Mouse (Mus musculus): Measurements from ENCODE around the gene Prok1. TPM values are rescaled to one million over a fixed set of nuclear protein-coding genes. Genes with fewer than 3 reads are reported as not detected.

Gene Prok1
- polyA plus RNA-seq, 1 experiment = not detected

DNA sequence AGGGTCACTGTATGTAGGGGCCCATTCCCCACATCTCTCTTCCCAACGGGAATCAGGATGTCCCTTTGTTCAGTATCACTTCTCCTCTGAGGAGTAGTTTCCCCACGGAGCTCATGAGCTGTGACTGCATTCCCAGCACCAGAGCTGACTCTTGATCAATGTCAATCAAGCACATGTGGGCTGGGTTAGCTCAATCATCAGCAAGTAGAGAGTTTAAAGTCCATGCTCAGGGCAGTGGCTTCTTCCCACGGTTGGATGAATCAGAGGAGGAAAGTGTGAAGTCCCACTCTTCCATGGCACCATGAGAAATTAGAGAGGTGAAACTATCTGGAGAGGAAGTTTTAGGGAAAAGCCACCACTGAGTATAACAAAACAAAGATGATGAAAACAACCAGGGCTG lies 9.5 kb upstream of the Prok1 start:
- Histone ChIP-seq H3K9me3 (ENCODE audit: control insufficient read depth, low read length) (no peaks in the 10 kb centered on the region), H3K4me3 (replicated peaks) (no peak overlapping the region), H3K27me3 (ENCODE audit: control insufficient read depth) (peaks cover 2% of the 10 kb centered on the region; the same call in 1 of the 2 replicates), H3K36me3 (ENCODE audit: control insufficient read depth) (no peaks in the 10 kb centered on the region), H3K4me1 (ENCODE audit: control insufficient read depth) (no peaks in the 10 kb centered on the region)
- TF ChIP-seq GATA1 (IDR thresholded peaks at IDR 0.05; ENCODE audit: low read length) = no peak
- no peak for TF ChIP-seq TAL1 (IDR thresholded peaks at IDR 0.05; ENCODE audit: low read length)

DNA sequence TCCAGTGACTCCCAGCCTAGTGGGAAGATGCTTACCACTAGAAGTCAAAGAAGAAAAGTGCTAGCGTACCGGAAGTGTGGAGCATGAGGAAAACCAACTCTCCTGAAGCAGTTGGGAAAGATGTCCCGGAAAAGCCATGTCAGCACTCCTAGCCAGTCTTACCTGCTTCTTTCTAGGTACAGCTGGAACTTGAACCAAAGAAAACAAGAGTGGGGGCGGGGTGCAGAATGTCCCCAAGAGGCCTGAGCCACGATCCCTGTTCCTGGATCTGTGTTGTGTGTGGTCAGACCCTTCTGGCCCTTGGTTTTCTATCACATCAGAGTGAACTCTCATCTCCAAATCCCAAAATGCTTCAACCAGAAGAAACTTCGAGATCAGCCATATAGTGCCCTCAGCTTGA lies 7.4 kb upstream of the Prok1 start:
- Histone ChIP-seq H3K4me1 (ENCODE audit: control insufficient read depth) (no peaks in the 10 kb centered on the region), H3K9me3 (ENCODE audit: control insufficient read depth, low read length) (no peaks in the 10 kb centered on the region), H3K4me3 (replicated peaks) (no peak overlapping the region), H3K27me3 (ENCODE audit: control insufficient read depth) (no peaks in the 10 kb centered on the region; the same call in 1 of the 2 replicates), H3K36me3 (ENCODE audit: control insufficient read depth) (no peaks in the 10 kb centered on the region)
- TF ChIP-seq TAL1 (IDR thresholded peaks at IDR 0.05; ENCODE audit: low read length) (no peak), GATA1 (IDR thresholded peaks at IDR 0.05; ENCODE audit: low read length) (no peak)

- no peaks in the 10 kb centered on the region for H3K27me3 ChIP-seq (ENCODE audit: control insufficient read depth)
- H3K36me3 ChIP-seq (ENCODE audit: control insufficient read depth) = no peaks in the 10 kb centered on the region
- H3K9me3 ChIP-seq (ENCODE audit: control insufficient read depth, low read length) = no peaks in the 10 kb centered on the region
- TF ChIP-seq TAL1 (IDR thresholded peaks at IDR 0.05; ENCODE audit: low read length) = no peak
- TF ChIP-seq GATA1 (IDR thresholded peaks at IDR 0.05; ENCODE audit: low read length) = no peak
- no peaks in the 10 kb centered on the region for H3K4me1 ChIP-seq (ENCODE audit: control insufficient read depth)
- no peak overlapping the region for H3K4me3 ChIP-seq (replicated peaks)
Measured at GRCm38 (mm10) chr3:107241389-107242094, 2.0 kb upstream of the Prok1 start.

DNA sequence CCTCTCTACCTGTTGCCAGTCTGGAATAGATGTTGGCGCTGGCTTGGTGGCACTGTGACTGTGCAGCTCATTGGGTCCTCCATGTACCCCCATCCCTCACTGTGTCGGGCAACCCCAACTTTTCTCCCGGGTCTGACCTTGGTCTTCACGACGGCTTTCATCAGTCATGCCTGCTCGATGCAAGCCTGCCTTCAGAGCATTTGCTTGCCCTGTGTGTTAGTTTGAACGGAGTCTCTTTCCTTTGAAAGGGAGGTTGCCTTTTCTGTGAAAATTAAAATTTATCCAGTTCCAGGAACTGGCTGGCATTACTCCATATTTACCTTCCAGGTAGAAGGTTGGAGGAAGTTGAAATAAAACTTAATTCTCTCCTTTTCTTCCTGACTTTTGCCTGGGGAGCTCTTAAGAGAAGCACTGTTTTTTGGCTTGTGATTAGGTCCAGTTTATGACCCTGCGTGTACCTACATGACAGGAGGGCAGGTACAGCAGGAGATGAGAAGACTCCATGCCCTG lies 981 bp downstream of the Prok1 start:
- H3K9me3 ChIP-seq (ENCODE audit: control insufficient read depth, low read length) = no peaks in the 10 kb centered on the region
- TF ChIP-seq TAL1 (IDR thresholded peaks at IDR 0.05; ENCODE audit: low read length) (no peak), GATA1 (IDR thresholded peaks at IDR 0.05; ENCODE audit: low read length) (no peak)

DNA sequence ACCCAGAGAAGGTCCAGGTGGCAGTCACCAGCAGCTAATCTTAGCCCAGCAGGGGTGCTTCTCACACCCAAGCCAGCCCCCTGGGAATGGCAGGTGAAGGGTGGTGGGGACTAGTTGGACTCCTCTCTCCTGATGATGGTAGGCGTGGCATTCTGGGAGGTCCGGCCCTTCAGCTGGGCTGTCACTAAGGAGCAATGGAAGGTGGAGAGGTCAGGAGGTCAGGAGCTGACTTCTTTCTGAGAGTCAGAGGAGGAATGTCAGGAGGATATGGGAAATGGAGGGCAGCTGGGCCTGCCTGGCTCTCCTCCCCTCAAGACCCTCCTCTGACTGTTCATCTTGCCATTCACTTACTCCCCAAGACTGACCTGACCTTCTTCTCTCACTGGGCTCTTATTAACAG lies 1.5 kb downstream of the Prok1 start:
- TF ChIP-seq TAL1 (IDR thresholded peaks at IDR 0.05; ENCODE audit: low read length) (no peak), GATA1 (IDR thresholded peaks at IDR 0.05; ENCODE audit: low read length) (no peak)
- Histone ChIP-seq H3K27me3 (ENCODE audit: control insufficient read depth) (no peaks in the 10 kb centered on the region), H3K36me3 (ENCODE audit: control insufficient read depth) (no peaks in the 10 kb centered on the region), H3K4me1 (ENCODE audit: control insufficient read depth) (no peaks in the 10 kb centered on the region), H3K9me3 (ENCODE audit: control insufficient read depth, low read length) (no peaks in the 10 kb centered on the region), H3K4me3 (replicated peaks) (no peak overlapping the region)

More for the DNA sequence above, 981 bp downstream of the Prok1 start:
- Histone ChIP-seq H3K4me1 (ENCODE audit: control insufficient read depth) (no peaks in the 10 kb centered on the region), H3K36me3 (ENCODE audit: control insufficient read depth) (no peaks in the 10 kb centered on the region), H3K27me3 (ENCODE audit: control insufficient read depth) (no peaks in the 10 kb centered on the region), H3K4me3 (replicated peaks) (no peak overlapping the region)

DNA sequence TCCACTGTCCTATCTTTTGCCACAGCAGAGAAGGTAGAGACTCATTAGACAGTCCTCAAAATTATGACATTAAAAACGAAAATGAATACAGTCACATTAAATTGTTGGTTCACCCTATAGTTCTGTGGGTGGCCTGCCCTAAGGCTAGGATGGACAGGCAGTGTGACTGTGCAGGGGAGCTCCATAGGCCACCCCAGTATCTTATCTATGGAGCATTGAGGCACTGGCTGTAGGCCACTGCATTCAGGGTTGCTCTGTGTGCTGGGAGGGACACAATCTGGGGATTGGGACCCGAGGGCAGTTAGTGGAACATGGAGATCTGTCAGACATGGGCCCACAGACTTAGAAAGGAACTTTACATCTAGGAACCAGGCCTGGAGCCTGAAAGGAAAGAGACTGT lies 5.6 kb downstream of the Prok1 start:
- Histone ChIP-seq H3K9me3 (ENCODE audit: control insufficient read depth, low read length) (no peaks in the 10 kb centered on the region), H3K4me1 (ENCODE audit: control insufficient read depth) (no peaks in the 10 kb centered on the region), H3K36me3 (ENCODE audit: control insufficient read depth) (no peaks in the 10 kb centered on the region), H3K4me3 (replicated peaks) (no peak overlapping the region), H3K27me3 (ENCODE audit: control insufficient read depth) (no peaks in the 10 kb centered on the region)
- TF ChIP-seq GATA1 (IDR thresholded peaks at IDR 0.05; ENCODE audit: low read length) (no peak), TAL1 (IDR thresholded peaks at IDR 0.05; ENCODE audit: low read length) (no peak)

- Histone ChIP-seq H3K4me3 (replicated peaks) (no peak overlapping the region), H3K4me1 (ENCODE audit: control insufficient read depth) (no peaks in the 10 kb centered on the region), H3K36me3 (ENCODE audit: control insufficient read depth) (no peaks in the 10 kb centered on the region), H3K27me3 (ENCODE audit: control insufficient read depth) (no peaks in the 10 kb centered on the region), H3K9me3 (ENCODE audit: control insufficient read depth, low read length) (no peaks in the 10 kb centered on the region)
- TF ChIP-seq GATA1 (IDR thresholded peaks at IDR 0.05; ENCODE audit: low read length) (no peak), TAL1 (IDR thresholded peaks at IDR 0.05; ENCODE audit: low read length) (no peak)
Measured at GRCm38 (mm10) chr3:107233351-107233813, 6.1 kb downstream of the Prok1 start.

DNA sequence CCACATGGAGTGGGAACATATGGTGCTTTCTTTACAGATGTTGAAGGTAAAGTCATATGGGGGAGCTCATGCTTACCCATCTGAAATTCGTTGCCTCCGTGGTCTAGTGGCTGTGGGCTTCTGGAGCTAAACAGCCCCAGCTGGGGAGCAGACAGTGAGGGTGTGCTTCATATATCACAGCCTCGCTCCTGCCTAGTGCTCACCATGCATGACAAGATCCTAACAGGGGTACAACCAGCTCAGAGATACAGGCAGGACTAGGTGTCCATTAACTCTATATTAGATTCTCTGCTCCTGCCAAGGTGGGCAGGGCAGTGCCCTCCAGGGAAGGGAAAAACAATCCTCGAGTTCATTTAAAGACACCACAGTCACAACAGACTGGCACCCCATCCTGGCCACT lies 8.3 kb downstream of the Prok1 start:
- TF ChIP-seq GATA1 (IDR thresholded peaks at IDR 0.05; ENCODE audit: low read length) (no peak), TAL1 (IDR thresholded peaks at IDR 0.05; ENCODE audit: low read length) (no peak)
- Histone ChIP-seq H3K9me3 (ENCODE audit: control insufficient read depth, low read length) (no peaks in the 10 kb centered on the region), H3K27me3 (ENCODE audit: control insufficient read depth) (no peaks in the 10 kb centered on the region), H3K4me1 (ENCODE audit: control insufficient read depth) (no peaks in the 10 kb centered on the region), H3K4me3 (replicated peaks) (no peak overlapping the region), H3K36me3 (ENCODE audit: control insufficient read depth) (no peaks in the 10 kb centered on the region)

- TF ChIP-seq TAL1 (IDR thresholded peaks at IDR 0.05; ENCODE audit: low read length) (no peak), GATA1 (IDR thresholded peaks at IDR 0.05; ENCODE audit: low read length) (no peak)
Measured at GRCm38 (mm10) chr3:107230527-107230926, 9.0 kb downstream of the Prok1 start, which contains the start of gene A630076J17Rik. TSS of gene A630076J17Rik (plus strand) at chr3:107230614.

More at GRCm38 (mm10) chr3:107230527-107230926, 9.0 kb downstream of the Prok1 start, which contains the start of gene A630076J17Rik:
- H3K36me3 ChIP-seq (ENCODE audit: control insufficient read depth) = no peaks in the 10 kb centered on the region
- H3K9me3 ChIP-seq (ENCODE audit: control insufficient read depth, low read length) = no peaks in the 10 kb centered on the region
- no peaks in the 10 kb centered on the region for H3K27me3 ChIP-seq (ENCODE audit: control insufficient read depth)
- no peak within 1 kb of the TSS for H3K4me3 ChIP-seq (replicated peaks)
- H3K4me1 ChIP-seq (ENCODE audit: control insufficient read depth) = no peaks in the 10 kb centered on the region
